Mouse (Mus musculus) hindbrain, postnatal 0 days (tissue): ENCODE results near the gene Plcxd1. TPM values are rescaled to one million over a fixed set of nuclear protein-coding genes. Genes with fewer than 3 reads are reported as not detected.
"Not testable (repeated sequence)": the region's sequence is repeated elsewhere in the genome, so short reads cannot be mapped to it uniquely, and the experiment has no call there.

ENCODE experiments used
- ATAC-seq: fragments of 200-750 bp; cut with Nextera tagmentation; 2 replicates; pipeline ENCODE4 v1.8.0; 2017; ENCODE audit warnings: mild to moderate bottlenecking, moderate TSS enrichment, moderate library complexity
- DNase-seq: peaks from one replicate; pipeline ENCODE4 v3.0.0-alpha.2; 2015; ENCODE audit warnings: low spot score
- H3K27ac ChIP-seq: fragments of 300-500 bp; sonication (generic); 2 replicates; pipeline ENCODE4 v1.5.1; 2014; ENCODE audit warnings: mild to moderate bottlenecking
- H3K27me3 ChIP-seq: fragments of 300-500 bp; sonication (generic); 2 replicates; pipeline ENCODE4 v1.6.1; 2014; ENCODE audit warnings: low read length, mixed read lengths; ENCODE audit not compliant: insufficient read depth
- H3K36me3 ChIP-seq: fragments of 300-500 bp; sonication (generic); 2 replicates; pipeline ENCODE4 v1.6.1; 2014; ENCODE audit warnings: low read length, mixed read lengths; ENCODE audit not compliant: insufficient read depth
- H3K4me1 ChIP-seq: fragments of 300-500 bp; sonication (generic); 2 replicates; pipeline ENCODE4 v1.6.1; 2014; ENCODE audit warnings: antibody characterized with exemption, low read length, mixed read lengths; ENCODE audit not compliant: insufficient read depth
- H3K4me2 ChIP-seq: fragments of 300-500 bp; sonication (generic); 2 replicates; pipeline ENCODE4 v1.6.1; 2014; ENCODE audit warnings: low read depth, mild to moderate bottlenecking, low read length, moderate library complexity, mixed read lengths
- H3K4me3 ChIP-seq: fragments of 300-500 bp; sonication (generic); 2 replicates; pipeline ENCODE4 v1.5.1; 2014; ENCODE audit warnings: low read length
- H3K9ac ChIP-seq: fragments of 300-500 bp; sonication (generic); replicated peaks from 2 replicates; pipeline ENCODE4 v1.6.1; 2014; ENCODE audit warnings: mild to moderate bottlenecking, low read length, moderate library complexity, mixed read lengths
- H3K9me3 ChIP-seq: fragments of 300-500 bp; sonication (generic); 2 replicates; pipeline ENCODE4 v1.6.1; 2016; ENCODE audit warnings: low read length, mixed read lengths
- CTCF ChIP-seq: IDR thresholded peaks from 2 replicates; pipeline ENCODE4 v1.5.1; 2016; ENCODE audit warnings: antibody characterized with exemption, control low read depth, low read depth
- WGBS: fragments of 180-500 bp; shearing (Covaris S2); extraction: QIAGEN DNeasy Blood & Tissue Kit; methylation state at CpG from one replicate; pipeline ENCODE4 v1.1.7; 2014; 5-methylcytosine and 5-hydroxymethylcytosine counted together
- polyA plus RNA-seq: library from polyadenylated mRNA; unstranded; fragments of >200 nt; fragmentation: Nextera tagmentation; extraction: Ambion mirVana; gene quantifications from 2 replicates; pipeline ENCODE4 v1.2.1, GENCODE M21; 2015
- total RNA-seq: library from RNA; depleted of rRNA; stranded (reverse); fragments of >200 nt; gene quantifications from 2 replicates; pipeline ENCODE4 v1.2.3, GENCODE M21; 2014

The Plcxd1 gene
- total and polyA plus RNA-seq, 2 experiments from 2014 or later = 8.7 to 14.4 TPM

DNA sequence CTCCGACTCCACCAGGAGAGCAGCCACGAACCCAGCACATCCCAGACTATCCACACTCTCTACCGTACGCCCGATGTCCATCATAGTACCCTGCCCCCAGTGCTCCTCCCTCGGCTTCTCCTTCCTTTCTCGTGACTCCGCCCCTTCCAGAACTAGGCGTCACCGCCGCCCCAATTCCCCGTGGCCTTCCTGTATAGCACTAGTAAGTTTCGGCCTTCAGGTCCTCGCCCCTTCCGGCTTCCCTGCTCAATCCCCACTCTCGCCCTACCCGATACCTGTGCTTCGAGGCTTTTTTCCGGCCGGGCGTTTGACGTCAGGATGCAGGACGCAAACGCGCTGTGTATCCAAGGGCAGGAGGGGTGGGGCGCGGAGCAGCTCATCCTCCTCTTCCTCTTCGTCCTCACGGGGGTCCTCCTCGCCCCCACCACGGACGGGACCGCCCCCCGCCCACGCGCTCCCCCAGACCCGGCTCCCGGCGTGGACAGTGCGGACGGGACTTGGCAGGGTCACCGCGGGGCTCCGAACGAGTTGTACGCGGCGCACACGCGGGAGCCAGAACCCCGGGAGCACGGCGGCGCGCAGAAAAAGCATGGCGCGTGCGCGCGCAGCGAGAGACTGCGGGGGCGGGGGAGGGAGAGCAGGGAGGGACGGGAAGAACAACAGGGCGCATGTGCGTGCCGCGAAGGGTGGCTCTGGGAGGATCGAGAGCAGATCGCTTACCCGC is 8.0 kb downstream of the Plcxd1 start, which contains the start of gene Gtpbp6:
TSS of gene Gtpbp6 (minus strand) at position 617 of the 724 bp plus-strand sequence.
- under 1% methylated on average over 71 of the region's 71 CpGs for WGBS
- H3K9ac ChIP-seq = peak within 1 kb of the TSS; percentile 86
- DNase-seq = peak; percentile 97
- peak within 1 kb of the TSS; percentile 98 for H3K27ac ChIP-seq
- peaks cover 36% of the 10 kb centered on the region for H3K36me3 ChIP-seq
- peak; percentile 80 for ATAC-seq
- H3K9me3 ChIP-seq = no peaks in the 10 kb centered on the region
- no peak for TF ChIP-seq CTCF
- peak within 1 kb of the TSS; percentile 76 for H3K4me3 ChIP-seq
- peaks cover 6% of the 10 kb centered on the region for H3K4me1 ChIP-seq
- H3K27me3 ChIP-seq = no peaks in the 10 kb centered on the region
- H3K4me2 ChIP-seq = peak within 1 kb of the TSS; percentile 79

GRCm38 (mm10) chr5:110108305-110108628 is 8.5 kb downstream of the Plcxd1 start:
- peak overlapping the region; percentile 98; the same call in 1 of the 2 replicates for H3K27ac ChIP-seq
- peak; percentile 26 for TF ChIP-seq CTCF
- peak overlapping the region; percentile 76 for H3K4me3 ChIP-seq
- H3K36me3 ChIP-seq = peaks cover 36% of the 10 kb centered on the region
- ATAC-seq = no peak
- no peaks in the 10 kb centered on the region for H3K27me3 ChIP-seq
- no peaks in the 10 kb centered on the region for H3K9me3 ChIP-seq
- H3K9ac ChIP-seq = peak overlapping the region; percentile 86; the same call in 1 of the 2 replicates
- no peak for DNase-seq
- H3K4me2 ChIP-seq = peak overlapping the region; percentile 79
- peaks cover 6% of the 10 kb centered on the region for H3K4me1 ChIP-seq
- WGBS = 2% methylated on average over 7 of the region's 7 CpGs

DNA sequence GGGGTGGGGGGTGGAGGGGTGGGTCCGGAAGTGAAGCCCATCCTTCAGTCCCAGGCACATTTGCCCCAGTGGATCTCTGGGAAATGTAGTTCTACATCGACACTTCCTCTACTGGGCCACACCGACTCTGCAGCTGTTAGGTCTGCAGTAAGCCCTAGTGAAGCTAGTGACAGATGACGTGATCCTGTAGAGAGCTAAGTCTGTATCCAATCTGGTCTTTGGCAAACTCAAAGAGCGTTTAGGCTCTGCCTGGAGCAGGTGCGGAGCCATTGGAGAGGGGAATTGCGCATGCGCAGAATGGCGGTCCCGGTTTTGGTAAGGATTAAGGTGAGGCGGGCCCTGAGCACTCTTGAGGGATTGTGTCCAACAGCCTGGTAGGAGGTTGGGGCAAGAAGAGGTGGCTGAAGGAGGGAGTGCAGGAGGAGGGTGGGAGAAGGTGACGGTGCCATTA is 10.2 kb downstream of the Plcxd1 start, which contains the start of gene Zfp605:
TSS of gene Zfp605 (plus strand) at position 102 of the 451 bp plus-strand sequence.
- Histone ChIP-seq H3K27ac (peak within 1 kb of the TSS; percentile 87), H3K4me3 (peak within 1 kb of the TSS; percentile 47), H3K36me3 (peaks cover 23% of the 10 kb centered on the region), H3K9ac (peak within 1 kb of the TSS; percentile 45), H3K4me1 (peaks cover 6% of the 10 kb centered on the region), H3K27me3 (no peaks in the 10 kb centered on the region), H3K4me2 (peak within 1 kb of the TSS; percentile 68), H3K9me3 (no peaks in the 10 kb centered on the region)
- DNase-seq (peak; percentile 95), ATAC-seq (peak; percentile 81)
- no peak; the same call in 1 of the 2 replicates for TF ChIP-seq CTCF
- WGBS = under 1% methylated on average over 12 of the region's 12 CpGs

DNA sequence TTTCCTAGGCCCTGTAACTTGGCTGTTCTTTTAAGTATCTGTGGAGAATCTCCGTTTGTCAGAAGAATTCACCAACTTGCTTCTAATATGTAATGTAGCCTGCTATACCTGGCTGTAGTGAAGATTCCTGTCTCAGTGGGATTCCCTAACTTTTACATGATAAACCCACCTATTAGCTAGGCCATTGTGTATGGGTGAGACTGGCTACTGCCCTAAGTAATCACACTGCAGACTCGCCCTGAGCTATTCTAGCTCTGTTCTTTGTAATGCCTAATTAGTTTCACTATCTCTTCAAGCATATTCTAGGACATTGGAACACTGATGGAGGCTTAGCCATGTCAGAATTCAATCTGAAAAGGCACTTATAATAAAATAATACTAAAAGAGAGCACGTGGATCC is 22.6 kb downstream of the Plcxd1 start:
- not testable (repeated sequence) for H3K27ac ChIP-seq, ATAC-seq, H3K9me3 ChIP-seq, H3K4me2 ChIP-seq, H3K4me1 ChIP-seq, H3K9ac ChIP-seq, H3K27me3 ChIP-seq, H3K4me3 ChIP-seq, DNase-seq
- WGBS = 86% methylated on average over 3 of the region's 3 CpGs
- peaks cover 28% of the 10 kb centered on the region for H3K36me3 ChIP-seq

GRCm38 (mm10) chr5:110135293-110136086 is 35.7 kb downstream of the Plcxd1 start, which contains the start of gene Chfr:
Gene Chfr (plus strand): TSS chr5:110135842.
- peak; percentile 99 for DNase-seq

GRCm38 (mm10) chr5:110136087-110136464 is 36.3 kb downstream of the Plcxd1 start:
- H3K4me2 ChIP-seq = peak overlapping the region; percentile 83
- no peak for TF ChIP-seq CTCF
- DNase-seq (peak; percentile 24), ATAC-seq (no peak)
- no peaks in the 10 kb centered on the region for H3K9me3 ChIP-seq
- peak overlapping the region; percentile 75 for H3K9ac ChIP-seq
- H3K4me3 ChIP-seq = peak overlapping the region; percentile 86
- peak overlapping the region; percentile 83 for H3K27ac ChIP-seq
- 5% methylated on average over 18 of the region's 18 CpGs for WGBS
- no peaks in the 10 kb centered on the region for H3K27me3 ChIP-seq
- peaks cover 5% of the 10 kb centered on the region; the same call in 1 of the 2 replicates for H3K36me3 ChIP-seq
- H3K4me1 ChIP-seq = no peaks in the 10 kb centered on the region

More at GRCm38 (mm10) chr5:110135293-110136086, 35.7 kb downstream of the Plcxd1 start, which contains the start of gene Chfr:
- Histone ChIP-seq H3K27ac (peak within 1 kb of the TSS; percentile 83), H3K9ac (peak within 1 kb of the TSS; percentile 75), H3K4me2 (peak within 1 kb of the TSS; percentile 83), H3K4me1 (no peaks in the 10 kb centered on the region), H3K4me3 (peak within 1 kb of the TSS; percentile 86), H3K36me3 (peaks cover 5% of the 10 kb centered on the region; the same call in 1 of the 2 replicates), H3K27me3 (no peaks in the 10 kb centered on the region), H3K9me3 (no peaks in the 10 kb centered on the region)
- peak; percentile 100 for ATAC-seq
- 4% methylated on average over 46 of the region's 46 CpGs for WGBS
- TF ChIP-seq CTCF = peak; percentile 43
